Mouse (Mus musculus): Measurements from ENCODE around the gene Fasn.
"Not testable (repeated sequence)": the region's sequence is repeated elsewhere in the genome, so short reads cannot be mapped to it uniquely, and the experiment has no call there.

Fasn gene

GRCm38 (mm10) chr11:120763121-120763999, 61.0 kb downstream of the Fasn start:
- in situ Hi-C loops (cut with MboI; ENCODE audit: low sequenced_read_pairs), result not testable (repeated sequence)

GRCm38 (mm10) chr11:120762672-120763041, 61.7 kb downstream of the Fasn start, which contains the start of gene Hmga1b:
Hmga1b (plus strand) TSS chr11:120762794.
- in situ Hi-C loops (cut with MboI; ENCODE audit: low sequenced_read_pairs), result not testable (repeated sequence)

- in situ Hi-C loops (cut with MboI; ENCODE audit: low sequenced_read_pairs), result no loop called here
Measured at GRCm38 (mm10) chr11:120761811-120762671, 62.3 kb downstream of the Fasn start.

GRCm38 (mm10) chr11:120760236-120760635, 64.1 kb downstream of the Fasn start:
- in situ Hi-C loops (cut with MboI; ENCODE audit: low sequenced_read_pairs), result no loop called here
